Mouse (Mus musculus): ENCODE data around the gene Col4a2.

DNA sequence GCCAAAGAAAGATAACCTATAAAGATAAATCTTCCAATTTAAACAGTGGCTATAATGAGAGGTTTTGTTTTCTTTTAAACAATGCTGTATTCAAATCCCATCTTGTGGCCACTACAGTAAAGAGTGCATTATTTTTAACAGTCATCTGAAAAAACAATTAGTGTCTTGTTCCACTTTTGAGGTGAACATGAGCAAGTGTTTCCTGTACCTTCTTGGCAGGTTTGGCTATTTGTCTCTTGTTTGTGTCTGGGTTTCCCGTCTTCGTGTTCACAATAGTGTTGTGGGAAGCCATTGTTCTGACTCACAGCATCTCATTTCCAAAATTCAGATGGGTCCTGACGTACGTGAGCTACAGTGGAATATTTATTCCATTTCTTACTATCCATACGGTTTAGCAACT is 55.1 kb downstream of the Col4a2 start:
- no peak for TF ChIP-seq CTCF (IDR thresholded peaks at IDR 0.05; ENCODE audit: borderline replicate concordance, extremely low read depth, insufficient read depth, insufficient read length)
- TF ChIP-seq POLR2A (IDR thresholded peaks at IDR 0.05; ENCODE audit: borderline replicate concordance, extremely low read depth, insufficient read depth, insufficient read length, poor library complexity, severe bottlenecking): no peak

Data from brain, embryonic 14.5 days (tissue).